Mouse (Mus musculus) stomach, embryonic 14.5 days (tissue): ENCODE results near the gene Arhgef19. TPM values are rescaled to one million over a fixed set of nuclear protein-coding genes. Genes with fewer than 3 reads are reported as not detected.

Source experiments
- ATAC-seq: fragments of 200-750 bp; cut with Nextera tagmentation; 2 replicates; pipeline ENCODE4 v1.8.0; 2017; ENCODE audit warnings: low read depth, moderate TSS enrichment; ENCODE audit not compliant: insufficient number of reproducible peaks, insufficient read depth, low FRiP score
- H3K27ac ChIP-seq: fragments of 300-500 bp; sonication (generic); 2 replicates; pipeline ENCODE4 v1.5.1; 2014; ENCODE audit warnings: mild to moderate bottlenecking, low read length, moderate library complexity, mixed read lengths
- H3K27me3 ChIP-seq: fragments of 300-500 bp; sonication (generic); 2 replicates; pipeline ENCODE4 v1.6.1; 2014; ENCODE audit warnings: low read length, control low read depth, mixed read lengths; ENCODE audit not compliant: control insufficient read depth, insufficient read depth
- H3K36me3 ChIP-seq: fragments of 300-500 bp; sonication (generic); 2 replicates; pipeline ENCODE4 v1.6.1; 2014; ENCODE audit warnings: mild to moderate bottlenecking, control low read depth, low read length, moderate library complexity, mixed read lengths; ENCODE audit not compliant: control insufficient read depth, insufficient read depth
- H3K4me1 ChIP-seq: fragments of 300-500 bp; sonication (generic); 2 replicates; pipeline ENCODE4 v1.6.1; 2014; ENCODE audit warnings: low read length, control low read depth, mixed read lengths; ENCODE audit not compliant: control insufficient read depth, insufficient read depth
- H3K4me2 ChIP-seq: fragments of 300-500 bp; sonication (generic); replicated peaks from 2 replicates; pipeline ENCODE4 v1.6.1; 2014; ENCODE audit warnings: low read depth, low read length, control low read depth
- H3K4me3 ChIP-seq: fragments of 300-500 bp; sonication (generic); 2 replicates; pipeline ENCODE4 v1.5.1; 2014; ENCODE audit warnings: low read depth, low read length, control low read depth
- H3K9ac ChIP-seq: fragments of 300-500 bp; sonication (generic); replicated peaks from 2 replicates; pipeline ENCODE4 v1.6.1; 2014; ENCODE audit warnings: low read depth, mild to moderate bottlenecking, control low read depth, low read length, moderate library complexity, mixed read lengths
- H3K9me3 ChIP-seq: fragments of 300-500 bp; sonication (generic); 2 replicates; pipeline ENCODE4 v1.6.1; 2016; ENCODE audit warnings: low read depth, low read length, control low read depth; ENCODE audit not compliant: control insufficient read depth
- WGBS: fragments of 180-500 bp; shearing (Covaris S2); extraction: QIAGEN DNeasy Blood & Tissue Kit; methylation state at CpG from one replicate; pipeline ENCODE4 v1.1.7; 2014; 5-methylcytosine and 5-hydroxymethylcytosine counted together
- polyA plus RNA-seq: library from polyadenylated mRNA; unstranded; fragments of >200 nt; fragmentation: Nextera tagmentation; extraction: Ambion mirVana; gene quantifications from 2 replicates; pipeline ENCODE4 v1.2.1, GENCODE M21; 2014

Gene Arhgef19
- polyA plus RNA-seq, 1 experiment from 2014 or later: 23.0 TPM

DNA sequence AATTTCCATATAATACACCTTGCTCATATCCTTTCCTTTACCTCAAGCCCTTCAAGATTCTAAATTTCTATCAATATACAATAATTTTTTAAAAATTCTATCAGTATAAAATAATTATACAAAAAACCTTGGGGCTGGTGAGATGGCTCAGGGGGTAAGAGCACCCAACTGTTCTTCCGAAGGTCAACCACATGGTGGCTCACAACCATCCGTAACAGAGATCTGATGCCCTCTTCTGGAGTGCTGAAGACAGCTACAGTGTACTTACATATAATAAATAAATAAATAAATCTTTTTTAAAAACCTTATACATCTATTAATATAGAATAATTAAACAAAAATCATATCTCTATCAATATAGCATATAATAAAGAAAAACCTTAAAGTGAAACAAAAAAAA is 17.5 kb upstream of the Arhgef19 start:
- Histone ChIP-seq H3K27me3 (no peaks in the 10 kb centered on the region), H3K4me1 (no peaks in the 10 kb centered on the region)
- WGBS: 78% methylated on average over 2 of the region's 2 CpGs

DNA sequence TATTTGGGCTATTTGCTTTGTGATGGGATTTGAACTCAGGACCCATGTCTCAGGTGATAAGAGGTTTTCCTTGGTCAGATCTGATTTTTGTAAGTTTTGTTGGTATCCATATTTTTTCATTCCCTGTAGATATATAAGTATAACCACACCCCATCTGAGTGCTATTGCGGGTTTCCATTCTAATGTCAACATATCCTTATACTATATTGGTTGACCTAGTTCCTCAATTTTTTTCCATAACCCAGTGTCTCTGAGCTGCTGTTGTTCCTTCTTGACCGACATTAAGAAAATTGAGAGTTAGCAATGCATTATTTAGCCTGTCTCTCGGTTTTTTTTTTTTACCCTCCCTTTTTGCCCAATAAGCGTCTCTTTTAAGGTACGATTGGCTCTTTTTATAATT is 16.5 kb upstream of the Arhgef19 start:
- H3K4me3 ChIP-seq: no peak overlapping the region
- no peak overlapping the region for H3K9ac ChIP-seq
- no peak for ATAC-seq
- peaks cover 6% of the 10 kb centered on the region; the same call in 1 of the 2 replicates for H3K36me3 ChIP-seq
- no peaks in the 10 kb centered on the region for H3K4me1 ChIP-seq
- H3K27ac ChIP-seq: no peak overlapping the region
- H3K27me3 ChIP-seq: no peaks in the 10 kb centered on the region
- no peaks in the 10 kb centered on the region for H3K9me3 ChIP-seq
- H3K4me2 ChIP-seq: no peak overlapping the region
- WGBS: 89% methylated on average over 5 of the region's 5 CpGs

More for the DNA sequence above, 17.5 kb upstream of the Arhgef19 start:
- H3K4me3 ChIP-seq: no peak overlapping the region
- ATAC-seq: no peak
- peaks cover 6% of the 10 kb centered on the region; the same call in 1 of the 2 replicates for H3K36me3 ChIP-seq
- H3K9ac ChIP-seq: no peak overlapping the region
- no peak overlapping the region for H3K4me2 ChIP-seq
- no peaks in the 10 kb centered on the region for H3K9me3 ChIP-seq
- H3K27ac ChIP-seq: no peak overlapping the region

DNA sequence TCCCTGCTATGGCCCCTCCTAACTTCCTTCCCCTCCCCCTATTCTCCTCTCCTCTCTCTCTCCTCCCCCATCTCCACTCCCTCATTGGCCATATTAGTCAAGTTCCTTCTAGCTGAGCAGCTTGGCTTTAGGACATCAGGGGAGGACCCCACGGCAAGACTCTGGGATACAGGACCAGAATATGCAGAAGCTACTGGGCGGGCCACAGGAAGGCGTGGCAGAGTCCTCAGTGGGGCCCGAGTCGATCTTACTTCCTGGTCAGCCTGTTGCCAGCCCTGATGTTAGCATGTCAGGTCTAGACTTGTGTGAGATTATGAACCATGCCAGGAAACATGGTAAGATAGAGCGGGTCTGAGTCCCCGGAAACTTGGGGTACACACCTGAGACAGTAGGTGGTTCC is 10.6 kb upstream of the Arhgef19 start:
- WGBS: 73% methylated on average over 7 of the region's 7 CpGs
- no peak overlapping the region for H3K4me2 ChIP-seq
- no peak overlapping the region for H3K9ac ChIP-seq
- no peaks in the 10 kb centered on the region for H3K4me1 ChIP-seq
- no peaks in the 10 kb centered on the region for H3K36me3 ChIP-seq
- H3K27me3 ChIP-seq: no peaks in the 10 kb centered on the region
- H3K4me3 ChIP-seq: no peak overlapping the region
- no peak overlapping the region for H3K27ac ChIP-seq
- H3K9me3 ChIP-seq: no peaks in the 10 kb centered on the region
- no peak for ATAC-seq

DNA sequence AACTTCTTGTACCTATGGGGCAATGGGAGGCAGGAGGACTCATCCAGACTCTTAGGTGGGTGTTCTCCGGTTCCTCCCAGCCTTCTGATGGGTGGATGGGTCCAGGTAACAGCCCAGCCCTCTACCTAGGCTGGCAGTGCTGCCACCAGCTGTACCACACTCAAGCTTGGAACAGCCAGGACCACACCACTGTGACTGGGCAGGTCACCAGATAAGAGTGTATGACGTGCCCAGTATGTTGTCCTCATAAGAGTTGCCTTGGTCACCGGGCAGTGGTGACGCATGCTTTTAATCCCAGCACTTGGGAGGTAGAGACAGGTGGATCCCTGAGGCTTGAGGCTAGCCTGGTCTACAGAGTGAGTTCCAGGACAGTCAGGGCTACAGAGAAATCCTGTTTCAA is 6.1 kb upstream of the Arhgef19 start:
- no peak for ATAC-seq
- no peaks in the 10 kb centered on the region for H3K4me1 ChIP-seq
- no peak overlapping the region for H3K9ac ChIP-seq
- no peak overlapping the region for H3K4me3 ChIP-seq
- H3K9me3 ChIP-seq: no peaks in the 10 kb centered on the region
- no peak overlapping the region for H3K4me2 ChIP-seq
- no peaks in the 10 kb centered on the region for H3K27me3 ChIP-seq
- WGBS: 89% methylated on average over 4 of the region's 4 CpGs
- H3K27ac ChIP-seq: no peak overlapping the region
- no peaks in the 10 kb centered on the region for H3K36me3 ChIP-seq

DNA sequence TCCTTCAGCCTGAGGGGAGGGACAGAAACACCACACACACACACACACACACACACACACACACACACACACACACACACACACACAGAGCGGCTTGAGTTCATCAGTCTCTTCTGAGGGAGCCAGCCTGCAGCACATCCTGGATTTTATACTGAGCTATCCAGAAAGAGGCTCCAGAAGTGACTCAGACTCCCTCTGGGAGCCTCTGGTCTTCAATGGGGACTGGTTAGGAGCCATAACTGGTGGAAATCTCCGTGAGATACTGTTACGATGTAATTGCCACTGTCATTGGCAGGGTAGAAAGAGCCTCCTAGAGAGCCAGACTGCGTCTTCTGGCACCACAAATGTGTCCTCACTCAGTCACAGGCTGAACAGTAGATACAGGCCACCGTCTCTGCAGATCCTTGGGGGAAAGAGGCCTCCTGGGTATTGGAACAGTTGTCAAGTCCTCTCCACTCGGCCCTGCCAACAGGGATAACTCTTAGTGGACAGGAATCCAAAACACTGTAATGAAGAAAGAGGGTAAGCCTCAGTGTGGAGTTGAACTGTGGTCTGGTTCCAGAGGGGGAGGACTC is 3.7 kb upstream of the Arhgef19 start:
- 66% methylated on average over 6 of the region's 6 CpGs for WGBS
- no peak for ATAC-seq
- no peak overlapping the region for H3K4me3 ChIP-seq

DNA sequence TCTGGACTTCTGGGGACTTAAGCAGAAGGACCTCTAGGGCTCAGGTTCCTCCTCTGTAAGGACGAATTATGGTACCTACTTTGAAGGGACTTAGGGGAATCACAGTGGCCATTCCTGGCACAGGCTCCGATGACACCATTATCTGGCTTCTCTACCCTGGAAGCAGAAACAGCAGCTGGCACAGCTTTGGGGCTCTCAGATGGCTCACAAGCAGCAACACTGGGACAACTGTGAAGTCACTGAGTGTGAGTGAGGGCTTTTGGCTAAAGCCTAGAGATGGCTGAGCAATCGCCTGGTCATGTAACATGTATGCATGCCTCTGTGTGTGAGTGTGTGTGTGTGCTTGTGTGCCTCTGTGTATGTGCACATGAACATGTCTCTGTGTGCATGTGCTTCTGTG is 2.4 kb upstream of the Arhgef19 start:
- H3K36me3 ChIP-seq: no peaks in the 10 kb centered on the region
- 77% methylated on average over 3 of the region's 3 CpGs for WGBS
- no peak overlapping the region for H3K9ac ChIP-seq
- H3K4me2 ChIP-seq: no peak overlapping the region
- H3K27me3 ChIP-seq: 0 out of 2 replicates have a peak, but pooled peaks cover 3% of the 10 kb centered on the region
- no peak overlapping the region for H3K4me3 ChIP-seq
- H3K27ac ChIP-seq: no peak overlapping the region
- peaks cover 29% of the 10 kb centered on the region; the same call in 1 of the 2 replicates for H3K4me1 ChIP-seq
- H3K9me3 ChIP-seq: no peaks in the 10 kb centered on the region
- no peak for ATAC-seq

More for the DNA sequence above, 3.7 kb upstream of the Arhgef19 start:
- no peak overlapping the region for H3K9ac ChIP-seq
- no peaks in the 10 kb centered on the region for H3K9me3 ChIP-seq
- no peak overlapping the region for H3K27ac ChIP-seq
- H3K4me2 ChIP-seq: no peak overlapping the region
- peaks cover 19% of the 10 kb centered on the region; the same call in 1 of the 2 replicates for H3K4me1 ChIP-seq
- H3K27me3 ChIP-seq: no peaks in the 10 kb centered on the region
- no peaks in the 10 kb centered on the region for H3K36me3 ChIP-seq

DNA sequence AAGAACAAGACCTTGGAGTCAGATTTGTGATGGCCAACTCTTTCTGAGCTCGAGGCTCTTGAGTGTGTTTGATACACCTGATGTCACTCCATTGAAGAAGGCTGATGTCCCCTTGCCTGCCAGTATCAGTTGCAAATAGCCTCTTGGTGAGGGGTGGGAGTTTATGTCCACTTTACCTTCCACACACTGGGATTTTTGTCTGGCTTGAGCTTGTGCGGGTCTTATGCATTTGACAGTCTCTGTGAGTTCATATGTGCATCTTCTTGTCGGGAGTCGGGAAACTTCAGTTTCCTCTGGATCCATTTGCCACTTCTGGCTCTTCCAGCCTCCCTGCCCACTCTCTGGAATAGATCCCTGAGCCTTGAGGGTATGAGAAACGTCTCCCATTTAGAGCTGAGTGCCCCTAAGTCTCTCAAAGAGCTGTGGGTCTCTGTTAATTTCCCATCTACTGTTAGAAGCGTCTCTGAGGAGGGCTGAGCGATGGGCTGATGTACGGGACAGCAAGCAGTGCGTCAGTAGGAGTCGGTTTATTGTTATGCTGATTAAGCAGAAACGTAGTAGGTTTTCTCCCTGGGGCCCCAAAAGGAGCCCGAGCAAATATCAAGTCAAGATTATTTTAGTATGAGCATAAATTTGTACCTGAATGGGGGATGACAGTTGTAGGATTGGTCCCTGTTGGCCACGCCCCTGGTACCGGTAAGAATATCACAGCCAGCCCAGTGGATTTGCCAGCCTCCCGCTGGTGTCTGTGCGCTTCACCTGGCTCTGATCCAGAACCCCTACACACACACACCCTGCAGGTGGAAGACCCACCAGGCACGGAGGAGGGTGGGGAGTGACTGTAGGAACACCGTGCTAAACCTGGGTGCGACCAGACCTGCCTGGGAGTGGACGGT is 559 bp upstream of the Arhgef19 start:
- peak overlapping the region; percentile 34 for H3K4me3 ChIP-seq
- H3K9ac ChIP-seq: no peak overlapping the region
- H3K4me2 ChIP-seq: peak overlapping the region; percentile 67
- H3K27ac ChIP-seq: 0 out of 2 replicates have a peak overlapping the region, but pooled peaks have one; percentile 48
- H3K36me3 ChIP-seq: no peaks in the 10 kb centered on the region
- peaks cover 39% of the 10 kb centered on the region; the same call in 1 of the 2 replicates for H3K4me1 ChIP-seq
- no peaks in the 10 kb centered on the region for H3K9me3 ChIP-seq
- WGBS: 5% methylated on average over 20 of the region's 20 CpGs
- no peak for ATAC-seq
- 0 out of 2 replicates have a peak, but pooled peaks cover 3% of the 10 kb centered on the region for H3K27me3 ChIP-seq

DNA sequence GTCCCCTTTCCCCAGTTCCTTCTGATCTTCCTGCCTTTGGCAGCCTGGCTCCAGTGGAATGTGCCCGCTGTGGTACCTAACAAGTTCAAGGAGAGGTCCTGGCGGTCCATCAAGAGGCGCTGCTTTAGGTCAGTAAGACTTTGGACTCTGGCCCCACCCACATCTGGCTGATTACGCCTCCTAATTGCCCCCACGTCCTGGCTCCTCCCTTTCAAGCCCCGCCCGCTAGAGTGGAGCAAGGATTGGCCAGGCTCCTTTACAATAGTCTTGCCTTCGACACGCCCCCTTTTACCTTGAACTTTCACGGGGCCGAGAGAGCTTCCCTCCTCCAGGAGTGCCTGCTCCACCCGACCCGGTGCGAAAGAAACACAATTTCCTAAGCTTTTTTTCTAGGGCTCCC is 1.3 kb downstream of the Arhgef19 start:
- Histone ChIP-seq H3K27me3 (0 out of 2 replicates have a peak, but pooled peaks cover 3% of the 10 kb centered on the region), H3K27ac (peak overlapping the region; percentile 79), H3K9ac (no peak overlapping the region), H3K4me3 (peak overlapping the region; percentile 34), H3K36me3 (no peaks in the 10 kb centered on the region), H3K4me2 (peak overlapping the region; percentile 67), H3K4me1 (peaks cover 51% of the 10 kb centered on the region), H3K9me3 (no peaks in the 10 kb centered on the region)
- ATAC-seq: peak; percentile 54
- 4% methylated on average over 14 of the region's 14 CpGs for WGBS
